Mouse (Mus musculus) thymus, postnatal 25 days (tissue): ENCODE measurements around the gene Skida1.
"Not testable (repeated sequence)": the region's sequence is repeated elsewhere in the genome, so short reads cannot be mapped to it uniquely, and the experiment has no call there.

Source experiments
- DNase-seq: peaks from one replicate; pipeline ENCODE4 v3.0.0; 2022

Gene Skida1

GRCm38 (mm10) chr2:18048453-18049075 is at the start of gene Skida1:
Gene Skida1 (minus strand): TSS chr2:18049051.
- no peak for DNase-seq

- DNase-seq, result no peak
Observed at GRCm38 (mm10) chr2:18095804-18096203, 47.0 kb upstream of the Skida1 start.

- no peak for DNase-seq
Observed at GRCm38 (mm10) chr2:18094319-18094718, 45.5 kb upstream of the Skida1 start.

GRCm38 (mm10) chr2:18093858-18094257 is 45.0 kb upstream of the Skida1 start:
- DNase-seq, result no peak

GRCm38 (mm10) chr2:18087695-18088094 is 38.8 kb upstream of the Skida1 start:
- not testable (repeated sequence) for DNase-seq

- DNase-seq, result no peak
Observed at GRCm38 (mm10) chr2:18080182-18080860, 31.5 kb upstream of the Skida1 start.

GRCm38 (mm10) chr2:18071947-18072346 is 23.1 kb upstream of the Skida1 start:
- DNase-seq, result no peak

- DNase-seq, result no peak
Observed at GRCm38 (mm10) chr2:18068071-18068796, 19.4 kb upstream of the Skida1 start.

- no peak for DNase-seq
Observed at GRCm38 (mm10) chr2:18066436-18066835, 17.6 kb upstream of the Skida1 start.

GRCm38 (mm10) chr2:18065708-18066030 is 16.8 kb upstream of the Skida1 start:
- no peak for DNase-seq

- peak; percentile 80 for DNase-seq
Observed at GRCm38 (mm10) chr2:18064941-18065707, 16.3 kb upstream of the Skida1 start.

GRCm38 (mm10) chr2:18064356-18064858 is 15.6 kb upstream of the Skida1 start:
- peak; percentile 95 for DNase-seq

- peak; percentile 71 for DNase-seq
Observed at GRCm38 (mm10) chr2:18063763-18064251, 15.0 kb upstream of the Skida1 start.

GRCm38 (mm10) chr2:18060396-18060795 is 11.5 kb upstream of the Skida1 start:
- DNase-seq, result no peak

GRCm38 (mm10) chr2:18059891-18060290 is 11.0 kb upstream of the Skida1 start:
- DNase-seq, result no peak

GRCm38 (mm10) chr2:18059063-18059462 is 10.2 kb upstream of the Skida1 start:
- DNase-seq, result no peak

- no peak for DNase-seq
Observed at GRCm38 (mm10) chr2:18058146-18058708, 9.4 kb upstream of the Skida1 start.

- DNase-seq, result peak; percentile 72
Observed at GRCm38 (mm10) chr2:18057336-18058145, 8.7 kb upstream of the Skida1 start.

- peak; percentile 93 for DNase-seq
Observed at GRCm38 (mm10) chr2:18056786-18057255, 8.0 kb upstream of the Skida1 start.

- DNase-seq, result peak; percentile 94
Observed at GRCm38 (mm10) chr2:18055929-18056785, 7.3 kb upstream of the Skida1 start.
